Mouse (Mus musculus): ENCODE results near the gene Aplp1. TPM values are rescaled to one million over a fixed set of nuclear protein-coding genes. Genes with fewer than 3 reads are reported as not detected.
A peak's percentile ranks its signal among the peaks of the same experiment; 100 is the strongest.

Gene Aplp1
- polyA plus RNA-seq, 1 experiment from 2014 or later = 22.6 TPM

DNA sequence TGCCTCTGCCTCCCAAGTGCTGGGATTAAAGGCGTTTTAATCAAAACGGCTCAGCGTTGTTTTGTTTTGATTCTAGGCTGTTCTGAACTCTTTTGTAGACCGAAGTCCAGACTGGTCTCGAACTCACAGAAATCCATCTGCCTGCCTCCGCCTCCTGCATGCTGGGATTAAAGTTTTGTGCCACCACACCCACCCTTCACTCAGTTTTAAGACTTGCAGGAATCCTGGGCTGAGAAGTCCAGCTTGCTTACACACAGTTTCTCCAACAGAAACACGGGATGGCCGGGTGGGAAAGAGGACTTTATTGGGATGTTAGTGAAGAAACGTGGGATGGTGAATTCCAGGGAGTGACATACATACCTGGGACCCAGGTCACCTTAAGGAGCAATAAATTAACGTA lies 10.6 kb downstream of the Aplp1 start:
- WGBS = 67% methylated on average over 10 of the region's 10 CpGs
- no peak for DNase-seq
- TF ChIP-seq CTCF (IDR thresholded peaks at IDR 0.05; ENCODE audit: low read depth) = no peak

DNA sequence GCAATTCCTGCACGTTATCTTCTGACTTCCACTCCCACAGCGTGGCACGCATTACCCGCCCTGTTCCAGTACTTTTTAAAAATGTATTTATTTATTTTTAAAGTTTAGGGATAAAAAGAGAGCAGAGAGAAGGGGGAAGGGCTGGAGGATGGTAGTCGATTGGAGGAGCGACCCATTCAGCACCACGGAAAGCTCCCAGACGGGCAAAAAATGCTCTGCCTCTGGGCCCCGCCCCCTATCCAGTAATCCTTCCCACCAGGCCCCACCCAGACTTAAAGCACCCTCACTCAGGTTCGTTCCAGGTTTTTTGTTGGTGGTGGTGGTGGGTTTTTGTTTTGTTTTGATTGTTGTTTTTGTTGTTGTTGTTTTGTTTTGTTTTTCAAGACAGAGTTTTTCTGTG lies 11.1 kb downstream of the Aplp1 start:
- TF ChIP-seq CTCF (IDR thresholded peaks at IDR 0.05; ENCODE audit: low read depth) = no peak
- H3K36me3 ChIP-seq (ENCODE audit: insufficient read depth) = no peaks in the 10 kb centered on the region
- ATAC-seq (ENCODE audit: insufficient read depth) (no peak), DNase-seq (peak; percentile 81)
- H3K4me3 ChIP-seq (ENCODE audit: low read depth, low read length) = no peak overlapping the region
- no peaks in the 10 kb centered on the region for H3K4me1 ChIP-seq (ENCODE audit: insufficient read depth)
- no peak overlapping the region for H3K9ac ChIP-seq
- H3K4me2 ChIP-seq = no peak overlapping the region
- 3% methylated on average over 10 of the region's 10 CpGs for WGBS
- no peaks in the 10 kb centered on the region for H3K9me3 ChIP-seq (ENCODE audit: low read depth, low read length)
- H3K27me3 ChIP-seq (ENCODE audit: insufficient read depth, low read length) = no peaks in the 10 kb centered on the region
- H3K27ac ChIP-seq (ENCODE audit: low read depth) = no peak overlapping the region

More for the DNA sequence above, 10.6 kb downstream of the Aplp1 start:
- no peak for ATAC-seq (ENCODE audit: insufficient read depth)
- Histone ChIP-seq H3K9ac (no peak overlapping the region), H3K4me2 (no peak overlapping the region), H3K27me3 (ENCODE audit: insufficient read depth, low read length) (no peaks in the 10 kb centered on the region), H3K9me3 (ENCODE audit: low read depth, low read length) (no peaks in the 10 kb centered on the region), H3K4me1 (ENCODE audit: insufficient read depth) (no peaks in the 10 kb centered on the region), H3K27ac (ENCODE audit: low read depth) (no peak overlapping the region), H3K36me3 (ENCODE audit: insufficient read depth) (no peaks in the 10 kb centered on the region), H3K4me3 (ENCODE audit: low read depth, low read length) (no peak overlapping the region)

DNA sequence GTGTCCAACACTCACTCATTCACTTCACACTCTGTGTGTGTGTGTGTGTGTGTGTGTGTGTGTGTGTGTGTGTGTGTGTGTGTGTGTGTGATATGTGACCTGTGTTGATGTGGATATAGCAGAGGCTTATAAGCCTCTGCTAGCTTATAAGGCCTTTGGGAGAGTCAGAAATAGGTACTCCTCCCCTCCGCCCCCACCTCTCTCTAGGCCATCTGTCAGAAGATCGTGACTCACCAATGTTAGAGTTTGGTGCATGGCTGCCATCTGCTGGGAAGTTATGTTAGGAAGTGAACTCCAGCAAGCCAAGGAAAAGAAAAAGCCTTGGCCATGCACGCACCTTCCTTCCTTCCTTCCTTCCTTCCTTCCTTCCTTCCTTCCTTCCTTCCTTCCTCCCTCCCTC lies 13.5 kb downstream of the Aplp1 start:
- Histone ChIP-seq H3K4me2 (no peak overlapping the region), H3K9ac (no peak overlapping the region), H3K9me3 (ENCODE audit: low read depth, low read length) (no peaks in the 10 kb centered on the region), H3K27me3 (ENCODE audit: insufficient read depth, low read length) (no peaks in the 10 kb centered on the region), H3K4me1 (ENCODE audit: insufficient read depth) (no peaks in the 10 kb centered on the region), H3K36me3 (ENCODE audit: insufficient read depth) (peaks cover 6% of the 10 kb centered on the region; the same call in 1 of the 2 replicates), H3K27ac (ENCODE audit: low read depth) (no peak overlapping the region), H3K4me3 (ENCODE audit: low read depth, low read length) (no peak overlapping the region)
- DNase-seq (peak; percentile 69), ATAC-seq (ENCODE audit: insufficient read depth) (no peak)
- 9% methylated on average over 3 of the region's 3 CpGs for WGBS
- TF ChIP-seq CTCF (IDR thresholded peaks at IDR 0.05; ENCODE audit: low read depth) = peak; percentile 59

DNA sequence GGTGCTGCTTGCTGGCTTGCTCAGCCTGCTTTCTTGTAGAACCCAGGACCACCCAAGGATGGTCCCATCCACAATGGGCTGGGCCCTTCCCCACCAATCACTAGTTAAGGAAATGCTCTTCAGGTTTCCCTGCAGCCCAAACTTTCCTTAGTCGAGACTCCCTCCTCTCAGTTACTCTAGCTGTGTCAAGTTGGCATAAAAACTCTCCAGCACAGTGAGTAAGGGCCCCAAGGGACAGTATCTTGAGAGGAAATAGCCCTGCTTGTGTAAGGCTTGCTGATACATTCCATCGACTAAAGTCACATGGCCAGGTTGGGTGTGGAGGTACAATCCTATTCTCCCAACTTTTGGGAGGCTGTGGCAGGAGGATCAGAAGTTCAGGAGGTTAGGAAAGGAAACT lies 15.1 kb downstream of the Aplp1 start:
- Histone ChIP-seq H3K36me3 (ENCODE audit: insufficient read depth) (peaks cover 10% of the 10 kb centered on the region; the same call in 1 of the 2 replicates), H3K27me3 (ENCODE audit: insufficient read depth, low read length) (no peaks in the 10 kb centered on the region), H3K27ac (ENCODE audit: low read depth) (no peak overlapping the region), H3K4me3 (ENCODE audit: low read depth, low read length) (no peak overlapping the region), H3K4me1 (ENCODE audit: insufficient read depth) (no peaks in the 10 kb centered on the region), H3K9ac (no peak overlapping the region), H3K9me3 (ENCODE audit: low read depth, low read length) (no peaks in the 10 kb centered on the region), H3K4me2 (no peak overlapping the region)
- TF ChIP-seq CTCF (IDR thresholded peaks at IDR 0.05; ENCODE audit: low read depth) = no peak
- ATAC-seq (ENCODE audit: insufficient read depth) (no peak), DNase-seq (no peak)
- 50% methylated on average over 2 of the region's 2 CpGs for WGBS

DNA sequence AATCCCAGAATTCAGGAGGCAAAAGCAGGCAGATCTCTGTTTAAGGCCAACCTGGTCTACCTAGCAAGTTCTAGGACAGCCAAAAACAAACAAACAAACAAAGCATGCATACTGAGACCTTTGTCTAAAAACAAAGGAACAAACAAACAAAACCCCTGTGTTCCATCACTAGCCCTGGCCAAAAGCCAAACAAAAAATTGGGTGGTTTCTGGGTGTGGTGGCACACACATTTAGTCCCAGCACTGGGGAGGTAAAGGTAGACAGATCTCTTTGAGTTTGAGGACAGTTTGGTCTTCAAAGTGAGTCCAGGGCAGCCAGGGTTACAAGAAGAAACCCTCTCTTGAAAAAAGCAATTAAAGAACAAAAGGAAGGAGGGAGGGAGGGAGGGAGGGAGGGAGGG lies 16.0 kb downstream of the Aplp1 start:
- Histone ChIP-seq H3K9me3 (ENCODE audit: low read depth, low read length) (no peaks in the 10 kb centered on the region), H3K4me3 (ENCODE audit: low read depth, low read length) (no peak overlapping the region), H3K36me3 (ENCODE audit: insufficient read depth) (peaks cover 10% of the 10 kb centered on the region; the same call in 1 of the 2 replicates), H3K27me3 (ENCODE audit: insufficient read depth, low read length) (no peaks in the 10 kb centered on the region), H3K4me1 (ENCODE audit: insufficient read depth) (no peaks in the 10 kb centered on the region), H3K4me2 (no peak overlapping the region), H3K27ac (ENCODE audit: low read depth) (no peak overlapping the region), H3K9ac (no peak overlapping the region)
- no peak for TF ChIP-seq CTCF (IDR thresholded peaks at IDR 0.05; ENCODE audit: low read depth)
- ATAC-seq (ENCODE audit: insufficient read depth) (no peak), DNase-seq (no peak)

DNA sequence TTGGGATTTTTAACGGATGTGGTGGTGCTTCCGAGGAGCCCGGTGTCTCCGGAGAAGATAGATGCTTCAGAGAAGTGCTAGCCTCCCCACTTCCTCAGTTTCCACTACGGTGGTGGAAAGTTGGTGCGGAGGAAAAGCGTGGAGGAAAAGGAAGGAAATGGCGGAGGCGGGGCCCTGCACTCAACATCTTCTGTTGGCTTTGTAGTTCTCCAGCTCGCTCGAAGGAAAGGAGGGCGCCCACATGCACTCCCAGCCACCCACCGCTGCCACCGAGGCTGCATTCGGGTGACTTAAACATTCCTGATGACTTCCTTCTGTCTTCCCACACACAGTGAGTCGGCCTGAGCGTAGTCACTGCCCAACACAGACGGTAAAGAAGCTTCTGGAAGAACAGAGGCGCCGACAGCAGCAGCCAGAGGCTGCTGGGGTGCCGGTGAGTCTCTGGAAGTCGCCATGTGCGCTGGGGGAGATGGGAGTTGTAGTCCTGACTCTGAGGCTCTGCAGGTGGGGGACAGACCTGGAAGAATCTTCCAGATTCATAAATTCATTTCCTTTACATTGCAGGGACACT lies 22.2 kb downstream of the Aplp1 start:
- no peak for ATAC-seq (ENCODE audit: insufficient read depth)
- TF ChIP-seq CTCF (IDR thresholded peaks at IDR 0.05; ENCODE audit: low read depth) = no peak
- Histone ChIP-seq H3K9ac (peak overlapping the region; percentile 55), H3K36me3 (ENCODE audit: insufficient read depth) (peaks cover 10% of the 10 kb centered on the region; the same call in 1 of the 2 replicates), H3K9me3 (ENCODE audit: low read depth, low read length) (no peaks in the 10 kb centered on the region; the same call in 1 of the 2 replicates), H3K4me2 (peak overlapping the region; percentile 93), H3K27me3 (ENCODE audit: insufficient read depth, low read length) (0 out of 2 replicates have a peak, but pooled peaks cover 3% of the 10 kb centered on the region), H3K4me1 (ENCODE audit: insufficient read depth) (0 out of 2 replicates have a peak, but pooled peaks cover 3% of the 10 kb centered on the region), H3K27ac (ENCODE audit: low read depth) (no peak overlapping the region; the same call in 1 of the 2 replicates), H3K4me3 (ENCODE audit: low read depth, low read length) (peak overlapping the region; percentile 56)
- WGBS = 36% methylated on average over 23 of the region's 23 CpGs
- DNase-seq = peak; percentile 39

DNA sequence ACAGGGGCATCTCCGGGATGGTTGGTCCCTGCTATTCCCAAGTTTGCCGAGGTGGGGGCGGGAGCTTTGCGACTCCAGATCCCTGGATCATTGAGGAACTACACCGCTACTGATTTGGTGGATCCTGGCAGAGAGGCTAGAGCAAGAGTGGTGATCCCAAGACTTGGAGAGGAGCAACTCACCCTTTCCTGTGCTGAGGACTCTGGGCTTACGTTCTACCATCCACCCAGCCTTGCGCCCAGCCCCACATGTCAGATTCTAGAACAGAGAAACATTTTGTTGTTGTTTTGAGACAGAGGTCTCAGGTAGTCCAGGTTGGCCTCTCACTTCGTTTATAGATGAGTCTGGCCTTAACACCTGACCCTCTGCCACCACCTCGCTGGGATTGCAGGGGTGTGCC lies 22.8 kb downstream of the Aplp1 start:
- peak overlapping the region; percentile 93 for H3K4me2 ChIP-seq
- peak overlapping the region; percentile 56 for H3K4me3 ChIP-seq (ENCODE audit: low read depth, low read length)
- DNase-seq (no peak), ATAC-seq (ENCODE audit: insufficient read depth) (peak; percentile 44)
- 9% methylated on average over 9 of the region's 9 CpGs for WGBS
- peak overlapping the region; percentile 61 for H3K27ac ChIP-seq (ENCODE audit: low read depth)
- no peaks in the 10 kb centered on the region; the same call in 1 of the 2 replicates for H3K9me3 ChIP-seq (ENCODE audit: low read depth, low read length)
- 0 out of 2 replicates have a peak, but pooled peaks cover 3% of the 10 kb centered on the region for H3K4me1 ChIP-seq (ENCODE audit: insufficient read depth)
- TF ChIP-seq CTCF (IDR thresholded peaks at IDR 0.05; ENCODE audit: low read depth) = no peak
- 0 out of 2 replicates have a peak, but pooled peaks cover 3% of the 10 kb centered on the region for H3K27me3 ChIP-seq (ENCODE audit: insufficient read depth, low read length)
- peak overlapping the region; percentile 55 for H3K9ac ChIP-seq
- H3K36me3 ChIP-seq (ENCODE audit: insufficient read depth) = peaks cover 10% of the 10 kb centered on the region; the same call in 1 of the 2 replicates

All from lung, embryonic 14.5 days (tissue).